Mouse (Mus musculus) lung, postnatal 0 days (tissue): ENCODE data around the gene Adrb1. TPM values are rescaled to one million over a fixed set of nuclear protein-coding genes. Genes with fewer than 3 reads are reported as not detected.

Experiments
- ATAC-seq: fragments of 200-750 bp; cut with Nextera tagmentation; 2 replicates; pipeline ENCODE4 v1.8.0; 2017; ENCODE audit warnings: moderate library complexity
- DNase-seq: peaks from one replicate; pipeline ENCODE4 v3.0.0-alpha.2; 2016; ENCODE audit warnings: low spot score
- H3K27ac ChIP-seq: fragments of 300-500 bp; sonication (generic); 2 replicates; pipeline ENCODE4 v1.5.1; 2014; ENCODE audit warnings: antibody characterized with exemption, mild to moderate bottlenecking, low read length, mixed read lengths
- H3K27me3 ChIP-seq: fragments of 300-500 bp; sonication (generic); replicated peaks from 2 replicates; pipeline ENCODE4 v1.6.1; 2014; ENCODE audit warnings: low read length, mixed read lengths; ENCODE audit not compliant: insufficient read depth
- H3K36me3 ChIP-seq: fragments of 300-500 bp; sonication (generic); 2 replicates; pipeline ENCODE4 v1.6.1; 2014; ENCODE audit warnings: low read length, mixed read lengths; ENCODE audit not compliant: insufficient read depth
- H3K4me1 ChIP-seq: fragments of 300-500 bp; sonication (generic); 2 replicates; pipeline ENCODE4 v1.6.1; 2014; ENCODE audit warnings: antibody characterized with exemption, low read depth, low read length, mixed read lengths; ENCODE audit not compliant: insufficient read depth
- H3K4me2 ChIP-seq: fragments of 300-500 bp; sonication (generic); replicated peaks from 2 replicates; pipeline ENCODE4 v1.6.1; 2014; ENCODE audit warnings: low read depth, mild to moderate bottlenecking, low read length, moderate library complexity, mixed read lengths
- H3K4me3 ChIP-seq: fragments of 300-500 bp; sonication (generic); 2 replicates; pipeline ENCODE4 v1.5.1; 2014; ENCODE audit warnings: low read depth, low read length
- H3K9ac ChIP-seq: fragments of 300-500 bp; sonication (generic); replicated peaks from 2 replicates; pipeline ENCODE4 v1.6.1; 2014; ENCODE audit warnings: low read depth, mild to moderate bottlenecking
- H3K9me3 ChIP-seq: fragments of 300-500 bp; sonication (generic); 2 replicates; pipeline ENCODE4 v1.6.1; 2016; ENCODE audit warnings: low read length, mixed read lengths
- CTCF ChIP-seq: IDR thresholded peaks from 2 replicates; pipeline ENCODE4 v1.5.1; 2016; ENCODE audit warnings: antibody characterized with exemption, mild to moderate bottlenecking
- EP300 ChIP-seq: IDR thresholded peaks from 2 replicates; pipeline ENCODE4 v1.6.1; 2016; ENCODE audit warnings: antibody characterized with exemption, mild to moderate bottlenecking, control low read depth
- WGBS: fragments of 180-500 bp; shearing (Covaris S2); extraction: QIAGEN DNeasy Blood & Tissue Kit; methylation state at CpG from one replicate; pipeline ENCODE4 v1.1.7; 2014; 5-methylcytosine and 5-hydroxymethylcytosine counted together
- polyA plus RNA-seq: library from polyadenylated mRNA; unstranded; fragments of >200 nt; fragmentation: Nextera tagmentation; extraction: Ambion mirVana; gene quantifications from 2 replicates; pipeline ENCODE4 v1.2.1, GENCODE M21; 2015

Gene Adrb1
- polyA plus RNA-seq, 1 experiment from 2014 or later, result 12.6 TPM

GRCm38 (mm10) chr19:56700848-56701247 lies 21.2 kb upstream of the Adrb1 start:
- no peaks in the 10 kb centered on the region for H3K27me3 ChIP-seq
- DNase-seq (peak; percentile 39), ATAC-seq (no peak)
- H3K27ac ChIP-seq, result no peak overlapping the region
- no peak overlapping the region for H3K9ac ChIP-seq
- 30% methylated on average over 10 of the region's 10 CpGs for WGBS
- no peak overlapping the region for H3K4me2 ChIP-seq
- no peak overlapping the region for H3K4me3 ChIP-seq
- TF ChIP-seq CTCF (no peak), EP300 (no peak)
- H3K36me3 ChIP-seq, result no peaks in the 10 kb centered on the region
- H3K9me3 ChIP-seq, result no peaks in the 10 kb centered on the region
- peaks cover 3% of the 10 kb centered on the region for H3K4me1 ChIP-seq

GRCm38 (mm10) chr19:56701404-56702033 lies 20.5 kb upstream of the Adrb1 start:
- peaks cover 3% of the 10 kb centered on the region for H3K4me1 ChIP-seq
- 69% methylated on average over 8 of the region's 8 CpGs for WGBS
- no peaks in the 10 kb centered on the region for H3K27me3 ChIP-seq
- DNase-seq, result no peak
- H3K9ac ChIP-seq, result no peak overlapping the region
- H3K9me3 ChIP-seq, result no peaks in the 10 kb centered on the region
- no peak overlapping the region for H3K27ac ChIP-seq
- H3K4me3 ChIP-seq, result no peak overlapping the region
- no peak overlapping the region for H3K4me2 ChIP-seq
- no peak for ATAC-seq
- no peaks in the 10 kb centered on the region for H3K36me3 ChIP-seq
- TF ChIP-seq CTCF, result no peak
- TF ChIP-seq EP300, result no peak

GRCm38 (mm10) chr19:56702039-56702438 lies 20.0 kb upstream of the Adrb1 start:
- TF ChIP-seq CTCF (no peak), EP300 (no peak)
- WGBS, result 92% methylated on average over 6 of the region's 6 CpGs
- no peaks in the 10 kb centered on the region for H3K36me3 ChIP-seq
- H3K9ac ChIP-seq, result no peak overlapping the region
- ATAC-seq (no peak), DNase-seq (no peak)
- H3K9me3 ChIP-seq, result no peaks in the 10 kb centered on the region
- H3K4me2 ChIP-seq, result no peak overlapping the region
- H3K4me3 ChIP-seq, result no peak overlapping the region
- peaks cover 3% of the 10 kb centered on the region for H3K4me1 ChIP-seq
- no peak overlapping the region for H3K27ac ChIP-seq
- H3K27me3 ChIP-seq, result no peaks in the 10 kb centered on the region

- H3K4me1 ChIP-seq, result peaks cover 3% of the 10 kb centered on the region
- no peaks in the 10 kb centered on the region for H3K27me3 ChIP-seq
- H3K9ac ChIP-seq, result no peak overlapping the region
- ATAC-seq, result peak; percentile 10; the same call in 1 of the 2 replicates
- no peak for TF ChIP-seq CTCF
- no peak for TF ChIP-seq EP300
- H3K27ac ChIP-seq, result peak overlapping the region; percentile 66; the same call in 1 of the 2 replicates
- WGBS, result 49% methylated on average over 12 of the region's 12 CpGs
- DNase-seq, result peak; percentile 76
- no peak overlapping the region for H3K4me2 ChIP-seq
- no peaks in the 10 kb centered on the region for H3K9me3 ChIP-seq
- no peak overlapping the region for H3K4me3 ChIP-seq
- no peaks in the 10 kb centered on the region for H3K36me3 ChIP-seq
These were observed 18.5 kb upstream of the Adrb1 start for GRCm38 (mm10) chr19:56703238-56704097.

- H3K27me3 ChIP-seq, result no peaks in the 10 kb centered on the region
- DNase-seq (peak; percentile 65), ATAC-seq (peak; percentile 82)
- TF ChIP-seq EP300, result peak; percentile 40
- TF ChIP-seq CTCF, result no peak
- no peak overlapping the region for H3K4me3 ChIP-seq
- peaks cover 3% of the 10 kb centered on the region for H3K4me1 ChIP-seq
- H3K9me3 ChIP-seq, result no peaks in the 10 kb centered on the region
- no peak overlapping the region for H3K4me2 ChIP-seq
- H3K36me3 ChIP-seq, result no peaks in the 10 kb centered on the region
- no peak overlapping the region for H3K9ac ChIP-seq
- peak overlapping the region; percentile 68 for H3K27ac ChIP-seq
- 28% methylated on average over 8 of the region's 8 CpGs for WGBS
These were observed 16.8 kb upstream of the Adrb1 start for GRCm38 (mm10) chr19:56705026-56705675.

GRCm38 (mm10) chr19:56708794-56709193 lies 13.2 kb upstream of the Adrb1 start:
- ATAC-seq, result no peak
- H3K36me3 ChIP-seq, result no peaks in the 10 kb centered on the region
- 63% methylated on average over 2 of the region's 2 CpGs for WGBS
- H3K9ac ChIP-seq, result no peak overlapping the region
- H3K27me3 ChIP-seq, result no peaks in the 10 kb centered on the region
- no peak for TF ChIP-seq EP300
- no peak for TF ChIP-seq CTCF
- H3K4me1 ChIP-seq, result no peaks in the 10 kb centered on the region; the same call in 1 of the 2 replicates
- H3K27ac ChIP-seq, result no peak overlapping the region
- no peak overlapping the region for H3K4me2 ChIP-seq
- DNase-seq, result no peak
- no peaks in the 10 kb centered on the region for H3K9me3 ChIP-seq
- no peak overlapping the region for H3K4me3 ChIP-seq
